Mouse (Mus musculus): ENCODE data around the gene Brd1.

- TF ChIP-seq POLR2A (IDR thresholded peaks at IDR 0.05; ENCODE audit: insufficient read length, low read depth) (no peak), SRF (IDR thresholded peaks at IDR 0.05; ENCODE audit: control insufficient read depth, insufficient read length, low read depth) (no peak)
Observed at GRCm38 (mm10) chr15:88717239-88717638, 16.8 kb downstream of the Brd1 start.

All from myocyte (in vitro differentiated cells).